Mouse (Mus musculus): Measurements from ENCODE around the gene Stab1.

The Stab1 gene

DNA sequence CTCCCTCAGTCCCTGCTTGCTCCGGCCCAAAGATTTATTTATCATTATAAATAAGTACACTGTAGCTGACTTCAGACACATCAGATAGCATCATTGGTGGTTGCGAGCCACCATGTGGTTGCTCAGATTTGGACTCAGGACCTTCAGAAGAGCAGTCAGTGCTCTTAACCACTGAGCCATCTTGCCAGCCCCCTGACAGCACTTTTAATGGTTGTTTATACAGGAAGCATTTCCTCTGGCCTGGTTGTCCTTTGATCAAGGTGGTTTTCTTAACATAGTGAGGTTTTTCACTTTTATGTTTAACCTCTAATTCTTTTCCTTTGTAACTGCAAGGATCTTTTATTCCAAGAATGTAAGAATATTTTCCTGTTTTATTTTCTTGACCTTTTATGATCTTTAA lies 26.0 kb upstream of the Stab1 start:
- no peak for DNase-seq

DNA sequence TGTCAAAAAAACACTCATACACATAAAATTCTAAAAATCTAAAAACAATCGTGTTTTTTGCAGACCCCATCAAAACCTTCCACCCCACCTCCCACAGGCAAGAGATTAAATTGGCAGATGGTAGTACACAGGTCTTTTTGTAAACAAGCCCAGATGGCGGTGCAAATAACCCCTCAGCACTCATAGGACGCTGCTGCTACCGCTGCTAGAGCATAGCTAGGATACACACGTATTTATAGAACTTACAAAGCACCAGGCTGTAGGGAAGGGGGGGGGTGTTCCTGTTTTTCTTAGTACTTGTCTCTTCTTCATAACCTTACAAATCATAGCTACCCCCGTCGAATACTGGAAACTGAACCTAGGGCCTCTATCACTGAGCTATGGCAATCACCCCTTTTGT lies 25.4 kb upstream of the Stab1 start:
- no peak for DNase-seq

DNA sequence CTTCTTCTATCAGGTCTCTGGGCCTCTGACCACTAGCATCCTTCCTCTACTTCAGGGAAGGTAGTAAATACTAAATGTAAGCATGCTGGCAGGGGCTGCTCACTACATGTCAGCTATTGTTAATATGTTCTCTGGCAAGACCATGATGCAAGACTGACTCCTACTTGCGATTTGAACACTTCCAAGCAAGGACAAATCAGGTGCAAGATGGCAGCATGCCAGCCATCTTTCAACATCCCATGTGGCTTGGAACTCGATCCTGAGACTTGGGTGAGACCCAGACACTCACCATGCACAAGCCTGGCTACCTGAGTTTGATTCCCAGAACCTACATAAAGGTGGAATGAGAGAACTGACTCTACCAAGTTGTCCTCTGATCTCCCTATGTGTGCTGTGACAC lies 23.5 kb upstream of the Stab1 start:
- DNase-seq, result no peak

DNA sequence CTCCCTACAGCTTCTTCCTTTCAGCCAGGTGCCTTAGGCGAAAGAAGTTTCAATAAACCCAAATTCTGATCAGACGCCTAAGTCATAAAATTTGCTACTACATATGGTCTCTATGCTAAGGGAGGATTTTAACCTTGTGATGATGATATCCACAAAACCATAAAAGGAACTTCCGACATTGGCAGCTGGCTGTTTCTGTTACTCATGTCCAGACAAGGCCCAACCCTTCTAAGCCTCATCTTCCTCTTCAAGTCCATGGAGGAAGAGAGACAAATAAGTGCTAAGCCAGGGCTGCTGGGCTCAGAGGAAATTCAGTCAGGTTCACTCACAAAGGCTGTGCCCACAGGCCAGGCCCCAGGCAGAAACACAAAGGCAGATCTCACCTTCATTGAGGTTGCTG lies 20.9 kb upstream of the Stab1 start:
- no peak for DNase-seq

DNA sequence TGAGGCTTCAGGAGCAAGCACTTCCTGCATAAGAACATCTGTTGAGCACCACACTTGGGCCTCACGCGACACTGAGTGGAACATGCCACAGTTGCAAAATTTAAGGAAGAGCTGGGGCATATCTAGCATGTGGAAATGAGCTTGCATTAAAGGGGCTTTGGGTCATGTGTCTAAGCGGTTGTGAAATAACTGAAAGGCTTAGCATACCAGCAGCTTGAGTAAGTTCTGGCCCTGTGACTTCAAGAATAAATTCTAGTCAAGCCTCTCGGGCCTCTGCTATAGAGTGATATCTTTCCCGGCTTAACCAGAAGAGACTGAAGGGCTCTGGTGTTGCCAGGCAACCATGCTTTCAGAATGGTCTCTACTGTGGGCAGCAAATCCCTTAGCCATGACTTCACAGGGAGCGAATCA lies 20.3 kb upstream of the Stab1 start:
- DNase-seq, result peak in 1 of 2 experiments; percentile 32

DNA sequence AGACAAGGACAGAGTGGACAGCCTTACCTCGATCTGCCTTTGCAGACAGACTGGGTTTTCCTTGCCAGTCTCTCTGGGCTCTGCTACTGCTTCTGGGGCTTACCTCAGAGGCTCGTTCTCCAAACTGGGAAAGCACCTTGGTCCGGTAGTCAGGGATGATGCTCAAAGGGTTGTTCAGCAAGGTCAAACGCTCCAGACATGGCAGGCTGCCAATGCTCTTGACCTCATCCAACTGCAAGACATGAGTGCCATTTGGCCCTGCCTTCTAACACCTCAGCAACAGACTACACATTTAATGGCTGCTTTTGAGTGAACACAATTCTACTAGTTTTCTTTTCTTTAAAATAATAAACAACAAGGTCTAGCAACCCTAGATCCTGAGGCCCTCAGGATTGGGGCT lies 18.2 kb upstream of the Stab1 start:
- DNase-seq, result peak; percentile 82 to 84

DNA sequence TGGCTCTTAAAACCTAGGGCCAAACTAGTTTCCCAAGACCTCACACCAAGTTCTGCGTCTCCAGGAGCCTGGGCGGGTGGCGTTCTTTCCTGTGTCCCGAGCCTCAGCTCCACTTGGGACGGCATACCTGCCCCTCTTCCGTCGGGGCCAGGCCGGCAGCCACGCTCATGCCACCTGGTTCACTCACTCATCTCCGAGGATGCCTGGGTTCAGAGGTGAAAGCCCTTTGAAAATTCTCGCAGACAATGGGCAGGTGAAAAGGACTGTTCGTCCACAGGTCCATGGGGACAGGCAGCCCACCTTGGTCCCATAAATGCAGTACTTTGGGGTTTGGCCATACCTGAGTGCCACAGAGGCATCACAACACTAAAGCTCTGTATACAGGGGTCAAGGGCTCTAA lies 15.8 kb upstream of the Stab1 start:
- no peak for DNase-seq

DNA sequence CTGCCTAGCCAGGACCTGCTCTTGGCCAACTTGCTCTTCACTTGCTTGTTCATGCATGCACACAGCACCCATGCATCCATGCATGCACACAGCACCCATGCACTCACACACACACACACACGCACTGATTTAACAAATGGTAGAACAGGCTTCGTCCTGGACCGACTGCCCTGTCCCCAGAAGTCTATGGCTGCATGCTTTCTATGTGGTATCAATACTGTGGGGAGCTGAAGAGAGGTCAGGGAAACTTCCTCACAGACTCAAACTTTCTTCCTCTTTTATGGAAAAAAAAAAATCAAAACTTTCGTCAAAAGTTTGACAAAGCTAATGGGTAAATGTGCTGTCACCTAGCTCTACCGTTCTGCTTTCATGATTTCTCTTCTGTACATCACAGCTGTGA lies 15.1 kb upstream of the Stab1 start:
- DNase-seq, result no peak

DNA sequence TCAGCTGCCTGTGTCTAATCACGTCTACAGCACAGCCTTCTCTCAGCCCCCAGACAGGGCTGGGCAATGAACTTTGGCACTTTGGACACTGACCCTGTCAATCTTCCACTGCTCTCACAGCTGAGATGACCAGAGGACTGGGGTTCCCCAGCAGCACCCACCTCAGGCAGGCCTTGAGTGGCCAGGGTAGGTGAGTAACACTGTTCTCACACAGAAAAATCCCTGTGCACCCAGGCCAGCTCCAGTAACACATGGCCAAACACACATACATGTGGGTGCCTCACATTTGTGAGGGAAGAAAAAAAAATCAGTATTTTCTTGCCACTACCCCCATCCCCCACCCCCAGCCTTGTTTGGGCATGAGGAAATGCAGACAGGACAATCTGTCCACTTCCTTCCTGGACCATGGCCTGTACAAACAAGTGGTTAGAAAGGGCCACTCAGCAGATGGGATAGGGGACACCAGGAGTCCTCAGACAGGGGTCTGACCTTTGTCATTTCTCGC lies 14.4 kb upstream of the Stab1 start:
- DNase-seq, result peak; percentile 73 to 74

DNA sequence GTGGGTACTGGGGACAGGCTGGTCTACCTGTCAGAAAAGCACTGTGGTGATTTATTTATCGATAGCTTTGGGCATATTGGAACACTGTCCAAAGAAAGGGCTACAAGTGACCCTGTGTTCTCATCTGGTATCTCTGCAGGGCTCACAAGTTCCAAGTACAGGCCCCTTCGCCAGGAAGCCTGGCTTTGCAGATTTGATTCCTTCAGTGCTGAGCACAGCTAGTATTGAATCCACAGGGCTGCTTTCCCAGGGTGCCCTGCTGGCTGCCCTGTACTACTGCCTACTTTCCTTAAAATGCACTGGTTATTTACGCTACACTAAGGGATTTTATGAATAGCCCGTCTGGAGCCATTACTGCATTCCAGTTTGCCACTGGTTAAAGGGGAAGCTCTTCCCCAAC lies 13.1 kb upstream of the Stab1 start:
- DNase-seq, result peak in 1 of 2 experiments; percentile 29

DNA sequence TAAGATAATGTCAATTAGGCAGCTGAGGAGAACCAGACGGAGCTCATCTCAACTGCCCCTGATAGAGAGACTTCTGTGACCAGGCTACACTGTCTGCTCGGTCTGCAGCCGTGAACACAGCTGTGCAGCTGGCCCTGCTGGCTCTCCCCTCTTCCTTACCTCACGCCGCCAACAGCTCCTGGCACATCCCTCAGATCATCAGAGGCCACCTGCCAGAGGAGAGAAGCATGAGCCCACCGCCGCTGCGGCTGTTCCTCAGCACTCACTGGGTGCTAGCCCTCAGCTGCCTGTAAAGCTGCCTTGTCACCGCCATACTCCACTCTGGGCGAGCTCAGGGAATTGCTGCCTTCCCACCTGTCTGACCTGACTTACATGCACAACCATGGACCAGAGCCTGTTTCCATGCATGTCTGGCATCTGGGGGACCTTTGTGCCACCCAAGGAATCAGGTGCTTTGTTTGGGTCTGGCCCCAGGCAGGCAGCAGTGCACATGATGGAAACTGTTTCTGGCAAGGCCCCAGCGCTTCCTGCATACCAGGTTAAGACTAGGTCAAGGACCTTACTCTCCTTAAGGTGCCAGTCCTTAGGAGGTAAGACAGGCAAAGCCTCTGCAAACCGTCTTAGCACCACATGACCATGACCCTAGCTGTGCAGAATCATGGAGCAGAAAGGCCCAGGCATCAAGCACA lies 11.4 kb upstream of the Stab1 start:
- DNase-seq, result peak; percentile 81 to 87

DNA sequence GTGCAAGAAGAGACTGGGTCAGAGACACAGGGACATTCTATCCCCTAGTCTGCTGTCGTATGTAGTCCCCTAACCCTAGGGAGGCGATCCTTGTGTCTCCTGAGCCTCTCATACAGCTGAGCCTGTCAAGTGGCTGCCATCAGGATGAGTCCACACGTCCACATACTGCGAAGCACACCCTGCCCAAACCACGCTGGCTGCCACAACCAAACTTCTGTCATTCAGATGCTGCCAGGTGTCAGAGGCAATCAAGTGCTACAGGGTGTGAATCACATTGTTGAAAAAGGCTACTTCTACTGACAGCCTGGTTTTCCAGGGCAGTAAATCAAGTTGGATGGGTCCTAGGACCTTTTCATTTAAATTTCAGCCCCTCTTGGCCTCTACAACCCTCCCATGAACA lies 9.3 kb upstream of the Stab1 start:
- DNase-seq, result no peak

DNA sequence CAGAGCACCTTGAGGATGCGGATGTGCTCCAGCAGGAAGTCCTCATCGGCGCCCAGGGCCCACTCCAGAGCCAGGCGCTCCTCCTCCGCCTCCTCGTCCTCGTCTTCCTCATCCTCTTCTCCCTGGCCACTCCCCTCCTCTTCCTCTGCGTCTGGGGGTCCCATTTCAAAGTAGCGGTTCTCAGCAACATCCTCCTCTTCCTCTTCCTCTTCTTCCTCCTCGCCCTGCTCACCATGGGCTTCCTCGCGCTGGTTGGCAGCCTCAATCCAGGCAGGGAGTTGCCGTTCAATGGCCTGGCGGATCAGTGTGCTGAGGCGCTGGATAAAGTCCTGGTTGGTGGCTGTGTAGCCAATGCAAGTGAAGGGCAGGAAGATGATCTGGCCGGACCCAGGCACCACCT lies 8.8 kb upstream of the Stab1 start:
- DNase-seq, result no peak

DNA sequence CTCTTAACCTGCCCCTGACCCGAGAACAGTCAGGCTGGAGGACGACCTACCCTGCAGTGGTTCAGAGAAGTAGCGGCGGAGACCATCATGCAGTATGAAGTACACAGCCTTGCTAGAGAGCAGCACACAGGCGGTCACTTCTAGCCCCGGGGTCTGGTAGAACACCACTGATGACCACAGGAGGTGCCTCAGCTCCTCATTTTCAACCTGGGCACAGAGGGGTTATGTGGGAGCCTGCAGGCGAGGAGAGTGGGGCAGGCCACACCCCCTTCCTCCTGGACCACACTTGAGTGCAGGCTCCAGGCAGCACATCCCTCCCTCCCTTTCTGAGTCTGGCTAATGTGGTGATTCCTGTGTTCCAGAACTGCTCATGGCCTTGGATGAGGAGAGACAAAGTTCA lies 5.1 kb upstream of the Stab1 start:
- no peak for DNase-seq

DNA sequence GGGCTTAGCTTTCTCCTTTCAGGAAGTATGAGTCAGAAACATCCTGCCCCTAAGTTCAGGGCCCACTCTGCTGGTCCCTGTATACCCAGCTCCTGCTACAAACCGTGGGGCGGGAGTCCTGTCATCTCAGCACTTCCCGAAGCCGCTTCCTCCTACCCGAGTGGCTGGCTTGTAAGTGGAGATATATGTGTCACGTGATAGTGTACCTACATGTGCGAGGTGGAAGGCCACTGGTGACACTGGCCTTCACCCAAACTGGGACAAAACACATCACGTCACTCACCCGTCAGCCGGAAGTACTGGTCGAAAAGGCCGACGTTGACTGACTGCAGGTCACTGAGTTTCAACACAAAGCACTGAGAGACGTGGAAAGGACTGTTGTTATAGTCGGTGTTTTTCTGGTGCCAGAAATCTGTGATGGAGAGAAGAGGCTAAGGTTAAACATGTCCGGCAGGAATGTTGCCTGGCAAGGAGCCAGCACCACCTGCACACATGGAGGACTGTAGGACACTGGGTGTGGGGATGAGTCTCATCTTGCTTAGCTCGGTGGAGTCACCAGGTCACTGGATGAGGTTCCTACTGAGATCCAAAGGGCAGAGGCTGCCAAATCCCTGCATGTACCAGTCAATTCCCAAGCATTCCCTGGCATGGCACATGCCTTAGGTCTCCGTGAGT lies 4.5 kb upstream of the Stab1 start:
- DNase-seq, result peak in 1 of 2 experiments; percentile 35

DNA sequence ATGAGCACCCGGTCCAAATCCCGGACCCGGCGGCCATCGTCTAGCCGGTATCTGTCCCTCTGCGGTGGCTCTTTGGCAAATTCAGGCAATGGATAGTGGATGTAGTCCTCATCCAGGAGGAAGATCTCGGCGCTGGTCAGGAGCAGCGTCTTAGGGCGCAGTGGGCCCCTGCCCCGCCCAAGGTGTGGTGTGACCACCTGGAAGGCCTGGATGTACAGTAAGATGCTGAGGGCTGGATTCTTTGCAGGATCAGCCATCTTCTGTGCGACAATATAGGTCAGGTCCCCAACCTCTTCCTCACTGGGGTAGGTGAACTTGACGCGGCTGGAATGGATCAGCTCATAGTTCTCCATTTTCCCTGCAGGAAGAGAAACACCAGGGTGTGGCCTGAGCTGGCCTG lies 3.4 kb upstream of the Stab1 start:
- no peak for DNase-seq

DNA sequence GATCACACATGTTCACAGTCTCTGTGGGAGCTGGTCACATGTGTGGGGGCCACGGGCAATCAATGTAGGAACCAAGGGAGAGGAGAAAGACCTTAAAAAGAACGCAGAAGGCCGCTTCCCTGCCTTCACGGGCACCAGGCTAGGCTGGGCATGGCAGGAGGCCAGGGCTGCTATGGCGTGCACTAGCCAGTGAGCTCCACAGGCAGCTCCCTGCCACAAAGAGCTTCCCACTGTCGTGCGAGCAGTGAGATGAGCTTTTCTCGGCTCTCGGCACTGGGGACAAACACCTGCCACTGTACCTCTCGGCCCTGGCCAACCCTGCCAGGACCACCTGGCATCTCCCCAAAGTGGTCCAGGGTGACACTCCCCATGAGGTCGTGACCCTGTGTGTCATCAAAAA lies 2.9 kb upstream of the Stab1 start:
- DNase-seq, result no peak

DNA sequence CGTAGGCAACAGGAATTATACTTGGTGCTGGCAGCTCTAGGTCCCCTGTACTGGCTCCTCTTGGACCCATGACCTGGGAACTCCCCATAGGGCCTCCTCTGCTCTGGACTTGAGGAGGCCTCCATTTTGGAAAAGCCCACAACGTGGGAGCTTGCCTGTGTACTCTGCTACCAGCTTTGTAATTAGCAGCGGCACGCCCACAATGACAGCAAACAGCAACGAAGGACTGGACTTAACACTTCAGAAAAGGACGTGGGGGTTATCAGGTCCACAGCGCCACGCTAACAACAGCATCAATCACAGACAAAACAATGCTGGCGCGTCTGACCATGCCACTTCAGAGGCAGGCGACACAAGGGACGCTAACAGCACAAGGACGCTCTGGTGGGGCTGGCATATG lies 2.5 kb upstream of the Stab1 start:
- DNase-seq, result no peak

DNA sequence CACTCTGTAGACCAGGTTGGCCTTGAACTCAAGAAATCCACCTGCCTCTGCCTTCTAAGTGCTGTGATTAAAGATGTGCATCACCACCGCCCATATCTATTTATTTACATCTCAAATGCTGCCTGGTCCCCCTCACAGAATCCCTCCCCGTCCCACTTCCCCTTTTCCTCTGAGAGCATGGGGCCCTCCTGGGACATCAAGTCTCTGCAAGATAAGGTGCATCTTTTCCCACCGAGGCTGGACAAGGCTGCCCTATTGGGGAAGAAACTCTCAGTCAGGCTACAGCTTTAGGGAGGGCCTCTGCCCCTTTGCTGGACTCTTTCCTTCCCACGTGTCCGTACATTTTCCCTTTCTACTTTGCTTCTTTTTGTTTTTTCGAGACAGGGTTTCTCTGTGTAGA lies 1.1 kb upstream of the Stab1 start:
- DNase-seq, result no peak

DNA sequence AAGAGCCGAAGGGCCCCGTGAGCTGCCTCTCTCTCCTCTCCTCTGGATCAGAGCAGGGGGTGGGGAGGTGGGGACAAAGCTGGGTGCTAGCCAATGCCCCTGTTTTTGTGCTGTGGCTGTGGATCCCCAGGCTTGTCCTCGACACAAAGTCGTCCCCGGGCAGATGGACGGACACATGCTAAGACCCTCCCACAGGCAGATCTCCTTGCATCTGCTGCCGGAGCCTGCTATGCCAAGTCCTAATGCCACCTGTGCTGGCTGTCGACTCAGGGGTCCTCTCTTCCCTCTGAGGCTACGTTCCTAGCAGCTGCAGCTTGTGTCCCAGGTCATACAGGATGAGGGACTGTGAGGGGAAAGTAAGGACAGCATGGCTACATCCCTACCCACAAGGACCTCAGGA lies 1.6 kb downstream of the Stab1 start:
- no peak for DNase-seq

DNA sequence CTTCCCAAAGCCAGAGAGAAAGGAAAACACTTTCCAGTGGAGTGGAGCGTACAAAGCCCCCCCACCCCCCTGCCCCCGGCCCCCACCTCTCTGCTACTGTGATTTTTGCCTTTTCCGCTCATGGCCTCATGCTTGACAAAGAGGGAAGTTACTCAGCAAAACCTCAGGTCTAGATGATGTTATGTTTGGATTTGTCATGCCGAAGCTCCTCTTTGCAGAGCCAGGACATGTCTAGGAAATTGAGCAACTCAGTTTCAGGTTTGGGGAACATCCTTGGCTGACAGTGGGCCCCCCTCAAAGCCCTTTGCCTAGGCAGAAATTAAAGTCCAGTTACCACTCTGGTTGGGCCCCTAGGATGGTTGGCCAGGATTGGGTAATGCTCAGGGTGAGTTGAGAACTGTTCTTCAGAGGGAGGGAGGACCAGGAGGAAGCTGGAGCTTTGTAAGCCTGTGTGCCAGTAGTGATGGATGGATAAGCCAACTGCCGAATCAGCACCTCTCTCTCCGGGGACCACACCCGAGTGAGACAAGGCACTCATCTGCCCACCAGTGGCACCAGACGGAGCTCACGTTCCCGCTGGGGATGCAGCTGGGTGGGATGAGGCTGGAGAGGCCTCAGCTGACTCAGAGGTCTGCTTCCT lies 2.3 kb downstream of the Stab1 start:
- DNase-seq, result no peak

DNA sequence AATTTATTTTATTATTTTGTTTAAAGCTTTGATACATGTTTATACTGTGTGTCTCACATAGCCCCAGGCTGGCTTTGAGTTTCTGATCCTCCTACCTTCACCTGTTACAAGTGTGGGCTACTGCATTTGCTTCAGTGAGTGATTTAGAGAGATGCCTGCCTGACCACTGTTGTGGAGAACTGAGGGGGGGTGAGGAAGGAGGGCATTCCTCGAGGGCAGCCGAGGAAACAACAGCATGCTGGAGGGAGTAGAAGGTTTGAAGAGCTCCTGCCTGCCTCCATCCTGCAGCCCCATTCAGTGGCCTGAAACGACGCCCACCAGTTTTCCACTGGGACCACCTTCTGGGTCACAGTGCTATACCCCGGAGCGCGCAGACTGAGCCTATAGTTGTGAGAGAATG lies 3.0 kb downstream of the Stab1 start:
- no peak for DNase-seq

DNA sequence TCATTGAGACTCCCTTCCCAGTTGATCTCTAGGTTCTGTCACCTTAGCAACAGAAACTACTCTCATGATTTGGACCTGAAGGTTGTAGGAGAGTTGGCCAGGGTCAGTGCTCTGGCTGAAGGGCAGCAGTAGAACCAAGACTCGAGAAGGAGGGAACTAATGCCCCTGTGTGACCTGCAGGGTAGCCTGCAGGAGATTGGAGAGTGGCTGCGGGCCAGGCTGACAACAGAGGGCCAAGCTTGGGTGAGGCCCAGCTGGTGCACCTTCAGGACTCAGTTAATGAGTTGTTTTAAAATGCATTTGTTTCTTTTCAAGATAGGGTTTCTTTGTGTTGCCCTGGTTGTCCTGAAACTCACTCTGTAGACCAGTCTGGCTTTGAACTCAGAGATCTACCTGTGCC lies 3.4 kb downstream of the Stab1 start:
- DNase-seq, result no peak

DNA sequence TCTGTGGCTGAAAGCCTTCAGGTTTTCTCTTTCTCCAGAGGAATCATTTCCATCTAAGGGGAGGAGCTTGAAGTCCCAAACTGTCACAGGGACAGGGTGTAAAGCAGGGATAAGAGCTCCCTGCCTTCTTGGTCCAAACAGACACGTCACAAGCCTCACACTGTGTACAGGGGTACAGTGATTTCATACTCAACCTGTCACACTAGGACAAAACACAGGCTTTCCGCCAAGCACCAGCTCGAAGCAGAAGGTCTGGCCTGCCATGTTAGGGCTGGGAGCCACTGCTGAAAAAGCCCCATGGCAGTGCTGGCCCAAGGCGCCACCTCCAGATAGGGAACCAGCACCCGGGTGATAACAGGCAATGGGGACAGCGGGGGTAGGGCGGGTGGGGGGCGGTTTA lies 4.4 kb downstream of the Stab1 start:
- DNase-seq, result no peak
